Mouse (Mus musculus) liver, embryonic 14.5 days (tissue): Measurements from ENCODE around the gene Inka1. TPM values are rescaled to one million over a fixed set of nuclear protein-coding genes. Genes with fewer than 3 reads are reported as not detected.

Source experiments
- ATAC-seq: fragments of 200-750 bp; cut with Nextera tagmentation; 2 replicates; pipeline ENCODE4 v1.8.0; 2017; ENCODE audit warnings: moderate number of reproducible peaks, mild to moderate bottlenecking, moderate library complexity; ENCODE audit not compliant: insufficient read depth
- DNase-seq, 3 experiments: peaks; one replicate each; pipeline ENCODE4 v3.0.0-alpha.2; 2012 to 2013; ENCODE audit warnings: low read depth in 3 of 3, low spot score in 3 of 3
- H3K27ac ChIP-seq: fragments of 300-500 bp; sonication (generic); 2 replicates; pipeline ENCODE4 v1.5.1; 2014; ENCODE audit warnings: moderate library complexity, mild to moderate bottlenecking, control low read depth, inconsistent platforms
- H3K27me3 ChIP-seq: fragments of 300-500 bp; sonication (generic); 2 replicates; pipeline ENCODE4 v1.6.1; 2014; ENCODE audit warnings: mild to moderate bottlenecking, low read length, moderate library complexity; ENCODE audit not compliant: control insufficient read depth, insufficient read depth
- H3K36me3 ChIP-seq: fragments of 300-500 bp; sonication (generic); replicated peaks from 2 replicates; pipeline ENCODE4 v1.6.1; 2014; ENCODE audit warnings: low read depth; ENCODE audit not compliant: control insufficient read depth, insufficient read depth
- H3K4me1 ChIP-seq, 2 experiments: fragments of 200-500 bp in 1 of 2; fragments of 300-500 bp in 1 of 2; sonication (generic) in 1 of 2; replicated peaks; 2 replicates each; pipeline ENCODE4 v1.6.1; 2012 to 2014; ENCODE audit warnings: antibody characterized with exemption in 1 of 2, inconsistent platforms in 1 of 2, low read length in 1 of 2; ENCODE audit not compliant: control insufficient read depth in 2 of 2, insufficient read depth in 2 of 2
- H3K4me2 ChIP-seq: fragments of 300-500 bp; sonication (generic); 2 replicates; pipeline ENCODE4 v1.6.1; 2014; ENCODE audit warnings: low read depth, mild to moderate bottlenecking, control low read depth, moderate library complexity
- H3K4me3 ChIP-seq, 2 experiments: fragments of 200-500 bp in 1 of 2; fragments of 300-500 bp in 1 of 2; sonication (generic) in 1 of 2; 2 replicates each; pipeline ENCODE4 v1.5.1; 2012 to 2014; ENCODE audit warnings: low read depth in 2 of 2, low read length in 2 of 2, mild to moderate bottlenecking in 2 of 2, control low read depth in 1 of 2, inconsistent platforms in 1 of 2, moderate library complexity in 1 of 2; ENCODE audit not compliant: insufficient read depth in 1 of 2
- H3K9ac ChIP-seq: fragments of 300-500 bp; sonication (generic); replicated peaks from 2 replicates; pipeline ENCODE4 v1.6.1; 2014; ENCODE audit warnings: mild to moderate bottlenecking, control low read depth, moderate library complexity
- H3K9me3 ChIP-seq: fragments of 300-500 bp; sonication (generic); 2 replicates; pipeline ENCODE4 v1.6.1; 2016; ENCODE audit warnings: low read length, mixed read lengths; ENCODE audit not compliant: control insufficient read depth
- CTCF ChIP-seq: IDR thresholded peaks from 2 replicates; pipeline ENCODE4 v1.5.1; 2016; ENCODE audit warnings: antibody characterized with exemption, low read depth, control low read depth
- EP300 ChIP-seq: IDR thresholded peaks from 2 replicates; pipeline ENCODE4 v1.6.1; 2016; ENCODE audit warnings: antibody characterized with exemption, low read depth
- WGBS: fragments of 180-500 bp; shearing (Covaris S2); extraction: QIAGEN DNeasy Blood & Tissue Kit; methylation state at CpG from one replicate; pipeline ENCODE4 v1.1.7; 2014; ENCODE audit not compliant: insufficient replicate concordance; 5-methylcytosine and 5-hydroxymethylcytosine counted together
- polyA plus RNA-seq, 2 experiments: library from polyadenylated mRNA; depleted of rRNA in 1 of 2; stranded (reverse) in 1 of 2; unstranded in 1 of 2; fragments of >200 nt; fragmentation: Nextera tagmentation in 1 of 2; extraction: Ambion mirVana in 1 of 2; gene quantifications; 2 replicates each; pipeline versions ENCODE4 v1.2.1 to v1.2.3; 2012 to 2014

Inka1 gene
- polyA plus RNA-seq, 2 experiments = 33.0 to 51.6 TPM

- Histone ChIP-seq H3K36me3 (peaks cover 68% of the 10 kb centered on the region), H3K4me1 (peaks cover 64 to 81% of the 10 kb centered on the region in 2 experiments), H3K27ac (no peak overlapping the region), H3K27me3 (no peaks in the 10 kb centered on the region), H3K9me3 (no peaks in the 10 kb centered on the region), H3K4me3 (no peak overlapping the region), H3K9ac (no peak overlapping the region), H3K4me2 (no peak overlapping the region; the same call in 1 of the 2 replicates)
- ATAC-seq (no peak), DNase-seq (no peak)
- TF ChIP-seq EP300 = no peak
- 89% methylated on average over 12 of the region's 12 CpGs for WGBS
These were observed 6.9 kb downstream of the Inka1 start for GRCm38 (mm10) chr9:107978815-107979214.

GRCm38 (mm10) chr9:107975399-107976386 is 10.0 kb downstream of the Inka1 start, which contains the start of gene Uba7:
Uba7 (plus strand) TSS chr9:107975505.
- peak within 1 kb of the TSS; percentile 69 to 93 for H3K4me3 ChIP-seq
- peaks cover 66 to 82% of the 10 kb centered on the region in 2 experiments for H3K4me1 ChIP-seq
- peak within 1 kb of the TSS; percentile 78 for H3K4me2 ChIP-seq
- WGBS = 40% methylated on average over 12 of the region's 12 CpGs
- no peaks in the 10 kb centered on the region for H3K9me3 ChIP-seq
- DNase-seq (peak; percentile 92 to 93 (median 93)), ATAC-seq (peak; percentile 80)
- H3K27ac ChIP-seq = peak within 1 kb of the TSS; percentile 98
- H3K27me3 ChIP-seq = no peaks in the 10 kb centered on the region
- H3K36me3 ChIP-seq = peaks cover 48% of the 10 kb centered on the region
- TF ChIP-seq EP300 (peak; percentile 89), CTCF (peak; percentile 7; the same call in 1 of the 2 replicates)
- H3K9ac ChIP-seq = peak within 1 kb of the TSS; percentile 82

GRCm38 (mm10) chr9:107974491-107975171 is 11.0 kb downstream of the Inka1 start:
- peaks cover 61 to 78% of the 10 kb centered on the region in 2 experiments for H3K4me1 ChIP-seq
- 20% methylated on average over 10 of the region's 10 CpGs for WGBS
- DNase-seq (peak; percentile 80 to 86 (median 84)), ATAC-seq (peak; percentile 75)
- peak overlapping the region; percentile 82 for H3K9ac ChIP-seq
- peak overlapping the region; percentile 98 for H3K27ac ChIP-seq
- H3K36me3 ChIP-seq = peaks cover 42% of the 10 kb centered on the region
- no peak for TF ChIP-seq CTCF
- TF ChIP-seq EP300 = peak; percentile 71
- H3K4me2 ChIP-seq = peak overlapping the region; percentile 78
- no peaks in the 10 kb centered on the region for H3K27me3 ChIP-seq
- H3K9me3 ChIP-seq = no peaks in the 10 kb centered on the region
- H3K4me3 ChIP-seq = peak overlapping the region; percentile 39 to 69

GRCm38 (mm10) chr9:107971690-107972541 is 13.8 kb downstream of the Inka1 start:
- Histone ChIP-seq H3K4me2 (peak overlapping the region; percentile 59), H3K36me3 (peaks cover 18% of the 10 kb centered on the region), H3K9me3 (no peaks in the 10 kb centered on the region), H3K4me1 (peaks cover 50 to 62% of the 10 kb centered on the region in 2 experiments), H3K27ac (peak overlapping the region; percentile 98), H3K27me3 (no peaks in the 10 kb centered on the region), H3K9ac (peak overlapping the region; percentile 57), H3K4me3 (no peak overlapping the region)
- DNase-seq = peak; percentile 93 to 97 (median 97)
- WGBS = 12% methylated on average over 8 of the region's 8 CpGs
- TF ChIP-seq CTCF (no peak), EP300 (peak; percentile 91)
- ATAC-seq = peak; percentile 80
